Mouse (Mus musculus): ENCODE data around the gene Pcx. TPM values are rescaled to one million over a fixed set of nuclear protein-coding genes. Genes with fewer than 3 reads are reported as not detected.

Pcx gene
- polyA plus RNA-seq, 1 experiment from 2014 or later: 24.0 TPM

- Histone ChIP-seq H3K4me1 (ENCODE audit: control insufficient read depth, insufficient read depth, low read length) (peaks cover 16% of the 10 kb centered on the region; the same call in 1 of the 2 replicates), H3K27me3 (ENCODE audit: control insufficient read depth, insufficient read depth, low read length) (no peaks in the 10 kb centered on the region), H3K27ac (ENCODE audit: low read length) (peak overlapping the region; percentile 88), H3K9me3 (replicated peaks; ENCODE audit: control insufficient read depth, low read length) (no peaks in the 10 kb centered on the region), H3K4me2 (ENCODE audit: low read depth, low read length) (peak overlapping the region; percentile 82), H3K9ac (ENCODE audit: low read length) (peak overlapping the region; percentile 95), H3K36me3 (ENCODE audit: control insufficient read depth, insufficient read depth, low read length) (peaks cover 8% of the 10 kb centered on the region; the same call in 1 of the 2 replicates), H3K4me3 (replicated peaks; ENCODE audit: low read length) (peak overlapping the region; percentile 84)
- 22% methylated on average over 36 of the region's 49 CpGs for WGBS
- peak; percentile 6; the same call in 1 of the 2 replicates for ATAC-seq (ENCODE audit: insufficient read depth, low FRiP score)
Measured at GRCm38 (mm10) chr19:4614305-4615150, 104.3 kb downstream of the Pcx start.

- Histone ChIP-seq H3K36me3 (ENCODE audit: control insufficient read depth, insufficient read depth, low read length) (peaks cover 8% of the 10 kb centered on the region; the same call in 1 of the 2 replicates), H3K4me1 (ENCODE audit: control insufficient read depth, insufficient read depth, low read length) (peaks cover 16% of the 10 kb centered on the region; the same call in 1 of the 2 replicates), H3K4me3 (replicated peaks; ENCODE audit: low read length) (peak within 1 kb of the TSS; percentile 84), H3K9ac (ENCODE audit: low read length) (peak within 1 kb of the TSS; percentile 95), H3K4me2 (ENCODE audit: low read depth, low read length) (peak within 1 kb of the TSS; percentile 82), H3K27ac (ENCODE audit: low read length) (peak within 1 kb of the TSS; percentile 88), H3K27me3 (ENCODE audit: control insufficient read depth, insufficient read depth, low read length) (no peaks in the 10 kb centered on the region), H3K9me3 (replicated peaks; ENCODE audit: control insufficient read depth, low read length) (no peaks in the 10 kb centered on the region)
- ATAC-seq (ENCODE audit: insufficient read depth, low FRiP score): peak; percentile 94
- WGBS: under 1% methylated on average over 74 of the region's 87 CpGs
Measured at GRCm38 (mm10) chr19:4615151-4616093, 105.2 kb downstream of the Pcx start, which contains the start of gene Lrfn4. Gene Lrfn4, minus strand, starts transcription at chr19:4615667.

GRCm38 (mm10) chr19:4616546-4616945 lies 106.3 kb downstream of the Pcx start:
- no peak overlapping the region for H3K9ac ChIP-seq (ENCODE audit: low read length)
- no peak for ATAC-seq (ENCODE audit: insufficient read depth, low FRiP score)

GRCm38 (mm10) chr19:4618183-4618582 lies 107.9 kb downstream of the Pcx start:
- Histone ChIP-seq H3K4me1 (ENCODE audit: control insufficient read depth, insufficient read depth, low read length) (peaks cover 12% of the 10 kb centered on the region; the same call in 1 of the 2 replicates), H3K36me3 (ENCODE audit: control insufficient read depth, insufficient read depth, low read length) (no peaks in the 10 kb centered on the region; the same call in 1 of the 2 replicates), H3K9ac (ENCODE audit: low read length) (no peak overlapping the region), H3K4me2 (ENCODE audit: low read depth, low read length) (no peak overlapping the region), H3K27ac (ENCODE audit: low read length) (no peak overlapping the region), H3K4me3 (replicated peaks; ENCODE audit: low read length) (no peak overlapping the region), H3K9me3 (replicated peaks; ENCODE audit: control insufficient read depth, low read length) (no peaks in the 10 kb centered on the region), H3K27me3 (ENCODE audit: control insufficient read depth, insufficient read depth, low read length) (no peaks in the 10 kb centered on the region)
- ATAC-seq (ENCODE audit: insufficient read depth, low FRiP score): no peak
- WGBS: 28% methylated on average over 18 of the region's 18 CpGs

More at GRCm38 (mm10) chr19:4616546-4616945, 106.3 kb downstream of the Pcx start:
- H3K4me1 ChIP-seq (ENCODE audit: control insufficient read depth, insufficient read depth, low read length): peaks cover 16% of the 10 kb centered on the region; the same call in 1 of the 2 replicates
- H3K27ac ChIP-seq (ENCODE audit: low read length): no peak overlapping the region
- H3K9me3 ChIP-seq (replicated peaks; ENCODE audit: control insufficient read depth, low read length): no peaks in the 10 kb centered on the region
- peaks cover 5% of the 10 kb centered on the region; the same call in 1 of the 2 replicates for H3K36me3 ChIP-seq (ENCODE audit: control insufficient read depth, insufficient read depth, low read length)
- 25% methylated on average over 4 of the region's 4 CpGs for WGBS
- no peak overlapping the region for H3K4me3 ChIP-seq (replicated peaks; ENCODE audit: low read length)
- peak overlapping the region; percentile 82; the same call in 1 of the 2 replicates for H3K4me2 ChIP-seq (ENCODE audit: low read depth, low read length)
- H3K27me3 ChIP-seq (ENCODE audit: control insufficient read depth, insufficient read depth, low read length): no peaks in the 10 kb centered on the region

- ATAC-seq (ENCODE audit: insufficient read depth, low FRiP score): no peak
- WGBS: 81% methylated on average over 10 of the region's 10 CpGs
Measured at GRCm38 (mm10) chr19:4619461-4619860, 109.2 kb downstream of the Pcx start.

GRCm38 (mm10) chr19:4620721-4621120 lies 110.4 kb downstream of the Pcx start:
- H3K27me3 ChIP-seq (ENCODE audit: control insufficient read depth, insufficient read depth, low read length): no peaks in the 10 kb centered on the region
- H3K36me3 ChIP-seq (ENCODE audit: control insufficient read depth, insufficient read depth, low read length): no peaks in the 10 kb centered on the region
- ATAC-seq (ENCODE audit: insufficient read depth, low FRiP score): no peak
- no peak overlapping the region for H3K4me3 ChIP-seq (replicated peaks; ENCODE audit: low read length)
- H3K27ac ChIP-seq (ENCODE audit: low read length): no peak overlapping the region
- no peak overlapping the region for H3K4me2 ChIP-seq (ENCODE audit: low read depth, low read length)
- H3K4me1 ChIP-seq (ENCODE audit: control insufficient read depth, insufficient read depth, low read length): peaks cover 12% of the 10 kb centered on the region
- 86% methylated on average over 7 of the region's 7 CpGs for WGBS
- H3K9ac ChIP-seq (ENCODE audit: low read length): no peak overlapping the region
- H3K9me3 ChIP-seq (replicated peaks; ENCODE audit: control insufficient read depth, low read length): no peaks in the 10 kb centered on the region

More at GRCm38 (mm10) chr19:4619461-4619860, 109.2 kb downstream of the Pcx start:
- Histone ChIP-seq H3K4me2 (ENCODE audit: low read depth, low read length) (no peak overlapping the region), H3K9me3 (replicated peaks; ENCODE audit: control insufficient read depth, low read length) (no peaks in the 10 kb centered on the region), H3K27ac (ENCODE audit: low read length) (no peak overlapping the region), H3K4me1 (ENCODE audit: control insufficient read depth, insufficient read depth, low read length) (peaks cover 8% of the 10 kb centered on the region), H3K36me3 (ENCODE audit: control insufficient read depth, insufficient read depth, low read length) (no peaks in the 10 kb centered on the region), H3K9ac (ENCODE audit: low read length) (no peak overlapping the region), H3K4me3 (replicated peaks; ENCODE audit: low read length) (no peak overlapping the region), H3K27me3 (ENCODE audit: control insufficient read depth, insufficient read depth, low read length) (no peaks in the 10 kb centered on the region)

- no peaks in the 10 kb centered on the region for H3K9me3 ChIP-seq (replicated peaks; ENCODE audit: control insufficient read depth, low read length)
- H3K27ac ChIP-seq (ENCODE audit: low read length): no peak overlapping the region
- whole genome bisulfite sequencing: 85% methylated on average over 5 of the region's 5 CpGs
- no peak overlapping the region for H3K9ac ChIP-seq (ENCODE audit: low read length)
- ATAC-seq (ENCODE audit: insufficient read depth, low FRiP score): no peak
- H3K4me1 ChIP-seq (ENCODE audit: control insufficient read depth, insufficient read depth, low read length): peaks cover 15% of the 10 kb centered on the region
- H3K4me2 ChIP-seq (ENCODE audit: low read depth, low read length): no peak overlapping the region
- H3K4me3 ChIP-seq (replicated peaks; ENCODE audit: low read length): no peak overlapping the region
- H3K36me3 ChIP-seq (ENCODE audit: control insufficient read depth, insufficient read depth, low read length): no peaks in the 10 kb centered on the region
- H3K27me3 ChIP-seq (ENCODE audit: control insufficient read depth, insufficient read depth, low read length): no peaks in the 10 kb centered on the region
Measured at GRCm38 (mm10) chr19:4622780-4623179, 112.5 kb downstream of the Pcx start.

GRCm38 (mm10) chr19:4623419-4623818 lies 113.1 kb downstream of the Pcx start:
- no peak overlapping the region for H3K4me3 ChIP-seq (replicated peaks; ENCODE audit: low read length)
- no peaks in the 10 kb centered on the region for H3K9me3 ChIP-seq (replicated peaks; ENCODE audit: control insufficient read depth, low read length)
- no peak overlapping the region for H3K4me2 ChIP-seq (ENCODE audit: low read depth, low read length)
- ATAC-seq (ENCODE audit: insufficient read depth, low FRiP score): no peak
- no peaks in the 10 kb centered on the region for H3K36me3 ChIP-seq (ENCODE audit: control insufficient read depth, insufficient read depth, low read length)
- H3K4me1 ChIP-seq (ENCODE audit: control insufficient read depth, insufficient read depth, low read length): peaks cover 15% of the 10 kb centered on the region
- H3K27ac ChIP-seq (ENCODE audit: low read length): no peak overlapping the region
- 91% methylated on average over 9 of the region's 9 CpGs for WGBS
- no peak overlapping the region for H3K9ac ChIP-seq (ENCODE audit: low read length)
- H3K27me3 ChIP-seq (ENCODE audit: control insufficient read depth, insufficient read depth, low read length): no peaks in the 10 kb centered on the region
